Mouse (Mus musculus): Measurements from ENCODE around the gene Gm28035. TPM values are rescaled to one million over a fixed set of nuclear protein-coding genes. Genes with fewer than 3 reads are reported as not detected.

The Gm28035 gene
- total RNA-seq, 2 experiments from 2014 or later: 6.3 to 7.3 TPM

- DNase-seq (ENCODE audit: extremely low spot score in 1 of 2, low spot score in 2 of 2): peak; percentile 99 to 100
- intact Hi-C loops (cut with DNase I): no loop called here
These were observed 3.0 kb upstream of the Gm28035 start, which contains the start of gene Lrrc8a for GRCm38 (mm10) chr2:30237199-30237880. TSS of gene Lrrc8a (plus strand) at chr2:30237715.

GRCm38 (mm10) chr2:30237881-30238280 lies 2.5 kb upstream of the Gm28035 start:
- DNase-seq (ENCODE audit: extremely low spot score in 1 of 2, low spot score in 2 of 2): peak; percentile 38 to 87

GRCm38 (mm10) chr2:30238906-30239465 lies 1.4 kb upstream of the Gm28035 start:
- no peak for DNase-seq (ENCODE audit: extremely low spot score in 1 of 2, low spot score in 2 of 2)

More at GRCm38 (mm10) chr2:30237881-30238280, 2.5 kb upstream of the Gm28035 start:
- intact Hi-C loops (cut with DNase I): no loop called here

GRCm38 (mm10) chr2:30239777-30240176 lies 590 bp upstream of the Gm28035 start:
- intact Hi-C loops (cut with DNase I): no loop called here
- DNase-seq (ENCODE audit: extremely low spot score in 1 of 2, low spot score in 2 of 2): no peak

More at GRCm38 (mm10) chr2:30238906-30239465, 1.4 kb upstream of the Gm28035 start:
- intact Hi-C loops (cut with DNase I): no loop called here

- intact Hi-C loops (cut with DNase I): no loop called here
- DNase-seq (ENCODE audit: extremely low spot score in 1 of 2, low spot score in 2 of 2): peak in 1 of 2 experiments; percentile 86
These were observed 2.1 kb downstream of the Gm28035 start for GRCm38 (mm10) chr2:30242509-30242908.

- DNase-seq (ENCODE audit: extremely low spot score in 1 of 2, low spot score in 2 of 2): no peak
- intact Hi-C loops (cut with DNase I): no loop called here
These were observed 3.0 kb downstream of the Gm28035 start for GRCm38 (mm10) chr2:30243391-30243790.

GRCm38 (mm10) chr2:30244595-30245178 lies 4.3 kb downstream of the Gm28035 start:
- DNase-seq (ENCODE audit: extremely low spot score in 1 of 2, low spot score in 2 of 2): no peak
- intact Hi-C loops (cut with DNase I): no loop called here

- no peak for DNase-seq (ENCODE audit: extremely low spot score in 1 of 2, low spot score in 2 of 2)
- intact Hi-C loops (cut with DNase I): no loop called here
These were observed 6.7 kb downstream of the Gm28035 start for GRCm38 (mm10) chr2:30247036-30247435.

- intact Hi-C loops (cut with DNase I): no loop called here
- DNase-seq (ENCODE audit: extremely low spot score in 1 of 2, low spot score in 2 of 2): no peak
These were observed 7.3 kb downstream of the Gm28035 start for GRCm38 (mm10) chr2:30247681-30248080.

- DNase-seq (ENCODE audit: extremely low spot score in 1 of 2, low spot score in 2 of 2): no peak
These were observed 8.8 kb downstream of the Gm28035 start for GRCm38 (mm10) chr2:30249182-30249581.

GRCm38 (mm10) chr2:30250166-30251128 lies 10.1 kb downstream of the Gm28035 start:
- intact Hi-C loops (cut with DNase I): no loop called here
- DNase-seq (ENCODE audit: extremely low spot score in 1 of 2, low spot score in 2 of 2): no peak

More at GRCm38 (mm10) chr2:30249182-30249581, 8.8 kb downstream of the Gm28035 start:
- intact Hi-C loops (cut with DNase I): no loop called here

- no peak for DNase-seq (ENCODE audit: extremely low spot score in 1 of 2, low spot score in 2 of 2)
- intact Hi-C loops (cut with DNase I): no loop called here
These were observed 11.2 kb downstream of the Gm28035 start for GRCm38 (mm10) chr2:30251417-30252104.

GRCm38 (mm10) chr2:30252521-30252920 lies 12.2 kb downstream of the Gm28035 start:
- no peak for DNase-seq (ENCODE audit: extremely low spot score in 1 of 2, low spot score in 2 of 2)
- intact Hi-C loops (cut with DNase I): no loop called here

GRCm38 (mm10) chr2:30253809-30254208 lies 13.4 kb downstream of the Gm28035 start:
- DNase-seq (ENCODE audit: extremely low spot score in 1 of 2, low spot score in 2 of 2): no peak
- intact Hi-C loops (cut with DNase I): no loop called here

GRCm38 (mm10) chr2:30255631-30256395 lies 15.4 kb downstream of the Gm28035 start:
- intact Hi-C loops (cut with DNase I): no loop called here
- DNase-seq (ENCODE audit: extremely low spot score in 1 of 2, low spot score in 2 of 2): no peak

GRCm38 (mm10) chr2:30256616-30257350 lies 16.4 kb downstream of the Gm28035 start:
- intact Hi-C loops (cut with DNase I): no loop called here

More at GRCm38 (mm10) chr2:30256616-30257350, 16.4 kb downstream of the Gm28035 start:
- no peak for DNase-seq (ENCODE audit: extremely low spot score in 1 of 2, low spot score in 2 of 2)

Data from left cerebral cortex, postnatal 10 days (tissue).